Mouse (Mus musculus): ENCODE data around the gene Med11. TPM values are rescaled to one million over a fixed set of nuclear protein-coding genes. Genes with fewer than 3 reads are reported as not detected.

The Med11 gene
- polyA plus RNA-seq, 1 experiment, result 24.1 TPM

DNA sequence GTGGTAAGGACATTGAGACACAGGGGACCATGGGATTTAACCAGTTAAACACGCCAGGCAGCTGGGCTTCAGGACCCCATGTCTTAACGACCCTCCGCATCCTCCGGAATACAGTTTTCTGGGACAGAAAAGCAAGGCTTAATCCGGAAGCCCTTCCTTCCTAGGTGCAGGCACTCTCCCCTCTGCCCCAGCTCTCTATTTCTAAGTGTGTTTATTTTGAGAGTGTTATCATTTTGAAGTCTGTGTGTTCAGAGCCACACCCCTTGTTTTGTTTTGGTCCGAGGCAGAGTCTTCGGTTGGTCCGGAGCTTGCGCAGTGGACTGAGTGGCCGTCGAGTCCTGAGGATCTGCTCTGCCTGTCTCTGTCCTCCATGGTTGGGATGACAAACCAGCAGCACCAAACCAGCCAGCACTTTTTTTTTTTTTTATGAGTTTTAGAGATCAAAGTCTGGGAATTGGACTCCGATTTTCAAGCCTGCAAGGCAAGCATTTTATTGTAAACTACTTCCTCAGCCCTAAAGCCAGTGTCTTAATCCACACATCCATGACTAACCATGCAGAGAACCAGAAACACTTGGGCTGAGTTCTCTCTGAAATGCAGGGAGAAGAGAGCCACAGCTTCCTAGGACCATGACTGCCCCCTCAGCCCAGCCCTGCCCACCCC, 23.3 kb downstream of the Med11 start:
- H3K4me3 ChIP-seq (ENCODE audit: low read depth, low read length), result no peak overlapping the region
- WGBS, result 25% methylated on average over 12 of the region's 12 CpGs
- no peak for TF ChIP-seq CTCF (IDR thresholded peaks at IDR 0.05; ENCODE audit: extremely low read depth, insufficient read length, insufficient replicate concordance, low read depth, low read length)
- no peak for TF ChIP-seq POLR2A (IDR thresholded peaks at IDR 0.05; ENCODE audit: low read depth, low read length)
- peaks cover 9% of the 10 kb centered on the region for H3K4me1 ChIP-seq (ENCODE audit: control insufficient read depth, insufficient read depth, insufficient read length, low read length)
- H3K27me3 ChIP-seq (ENCODE audit: control insufficient read depth, insufficient read depth, low read length), result no peaks in the 10 kb centered on the region
- H3K27ac ChIP-seq (ENCODE audit: insufficient read depth, low read depth, low read length), result peak overlapping the region; percentile 93
- no peaks in the 10 kb centered on the region for H3K36me3 ChIP-seq (ENCODE audit: control insufficient read depth, insufficient read depth, low read length)

GRCm38 (mm10) chr11:70485498-70485897, 33.8 kb downstream of the Med11 start:
- Histone ChIP-seq H3K4me3 (ENCODE audit: low read depth, low read length) (no peak overlapping the region), H3K27me3 (ENCODE audit: control insufficient read depth, insufficient read depth, low read length) (no peaks in the 10 kb centered on the region), H3K27ac (ENCODE audit: insufficient read depth, low read depth, low read length) (no peak overlapping the region), H3K4me1 (ENCODE audit: control insufficient read depth, insufficient read depth, insufficient read length, low read length) (peaks cover 2% of the 10 kb centered on the region; the same call in 1 of the 2 replicates), H3K36me3 (ENCODE audit: control insufficient read depth, insufficient read depth, low read length) (no peaks in the 10 kb centered on the region)
- WGBS, result 45% methylated on average over 2 of the region's 2 CpGs
- no peak for TF ChIP-seq POLR2A (IDR thresholded peaks at IDR 0.05; ENCODE audit: low read depth, low read length)
- TF ChIP-seq CTCF (IDR thresholded peaks at IDR 0.05; ENCODE audit: extremely low read depth, insufficient read length, insufficient replicate concordance, low read depth, low read length), result no peak

- no peak overlapping the region for H3K27ac ChIP-seq (ENCODE audit: insufficient read depth, low read depth, low read length)
- WGBS, result 57% methylated on average over 4 of the region's 4 CpGs
- no peaks in the 10 kb centered on the region; the same call in 1 of the 2 replicates for H3K4me1 ChIP-seq (ENCODE audit: control insufficient read depth, insufficient read depth, insufficient read length, low read length)
- H3K27me3 ChIP-seq (ENCODE audit: control insufficient read depth, insufficient read depth, low read length), result no peaks in the 10 kb centered on the region
- TF ChIP-seq CTCF (IDR thresholded peaks at IDR 0.05; ENCODE audit: extremely low read depth, insufficient read length, insufficient replicate concordance, low read depth, low read length), result no peak
- TF ChIP-seq POLR2A (IDR thresholded peaks at IDR 0.05; ENCODE audit: low read depth, low read length), result no peak
- H3K4me3 ChIP-seq (ENCODE audit: low read depth, low read length), result no peak overlapping the region
- no peaks in the 10 kb centered on the region for H3K36me3 ChIP-seq (ENCODE audit: control insufficient read depth, insufficient read depth, low read length)
Measured at GRCm38 (mm10) chr11:70487816-70488215, 36.1 kb downstream of the Med11 start.

GRCm38 (mm10) chr11:70489138-70489537, 37.4 kb downstream of the Med11 start:
- peak overlapping the region; percentile 74 for H3K27ac ChIP-seq (ENCODE audit: insufficient read depth, low read depth, low read length)
- peaks cover 5% of the 10 kb centered on the region; the same call in 1 of the 2 replicates for H3K4me1 ChIP-seq (ENCODE audit: control insufficient read depth, insufficient read depth, insufficient read length, low read length)
- 83% methylated on average over 3 of the region's 3 CpGs for WGBS
- no peaks in the 10 kb centered on the region for H3K36me3 ChIP-seq (ENCODE audit: control insufficient read depth, insufficient read depth, low read length)
- no peak overlapping the region for H3K4me3 ChIP-seq (ENCODE audit: low read depth, low read length)
- no peak for TF ChIP-seq CTCF (IDR thresholded peaks at IDR 0.05; ENCODE audit: extremely low read depth, insufficient read length, insufficient replicate concordance, low read depth, low read length)
- no peak for TF ChIP-seq POLR2A (IDR thresholded peaks at IDR 0.05; ENCODE audit: low read depth, low read length)
- no peaks in the 10 kb centered on the region for H3K27me3 ChIP-seq (ENCODE audit: control insufficient read depth, insufficient read depth, low read length)

- TF ChIP-seq POLR2A (IDR thresholded peaks at IDR 0.05; ENCODE audit: low read depth, low read length) (no peak), CTCF (IDR thresholded peaks at IDR 0.05; ENCODE audit: extremely low read depth, insufficient read length, insufficient replicate concordance, low read depth, low read length) (no peak)
- Histone ChIP-seq H3K36me3 (ENCODE audit: control insufficient read depth, insufficient read depth, low read length) (no peaks in the 10 kb centered on the region), H3K27ac (ENCODE audit: insufficient read depth, low read depth, low read length) (peak overlapping the region; percentile 74), H3K4me1 (ENCODE audit: control insufficient read depth, insufficient read depth, insufficient read length, low read length) (peaks cover 7% of the 10 kb centered on the region; the same call in 1 of the 2 replicates), H3K27me3 (ENCODE audit: control insufficient read depth, insufficient read depth, low read length) (no peaks in the 10 kb centered on the region), H3K4me3 (ENCODE audit: low read depth, low read length) (no peak overlapping the region)
- 72% methylated on average over 6 of the region's 6 CpGs for WGBS
Measured at GRCm38 (mm10) chr11:70489684-70490083, 38.0 kb downstream of the Med11 start.

- TF ChIP-seq CTCF (IDR thresholded peaks at IDR 0.05; ENCODE audit: extremely low read depth, insufficient read length, insufficient replicate concordance, low read depth, low read length), result no peak
- TF ChIP-seq POLR2A (IDR thresholded peaks at IDR 0.05; ENCODE audit: low read depth, low read length), result no peak
- H3K4me1 ChIP-seq (ENCODE audit: control insufficient read depth, insufficient read depth, insufficient read length, low read length), result peaks cover 23% of the 10 kb centered on the region
- H3K4me3 ChIP-seq (ENCODE audit: low read depth, low read length), result no peak overlapping the region
- H3K27me3 ChIP-seq (ENCODE audit: control insufficient read depth, insufficient read depth, low read length), result no peaks in the 10 kb centered on the region
- no peaks in the 10 kb centered on the region for H3K36me3 ChIP-seq (ENCODE audit: control insufficient read depth, insufficient read depth, low read length)
- H3K27ac ChIP-seq (ENCODE audit: insufficient read depth, low read depth, low read length), result peak overlapping the region; percentile 83
- 39% methylated on average over 14 of the region's 14 CpGs for WGBS
Measured at GRCm38 (mm10) chr11:70499566-70500475, 48.1 kb downstream of the Med11 start.

DNA sequence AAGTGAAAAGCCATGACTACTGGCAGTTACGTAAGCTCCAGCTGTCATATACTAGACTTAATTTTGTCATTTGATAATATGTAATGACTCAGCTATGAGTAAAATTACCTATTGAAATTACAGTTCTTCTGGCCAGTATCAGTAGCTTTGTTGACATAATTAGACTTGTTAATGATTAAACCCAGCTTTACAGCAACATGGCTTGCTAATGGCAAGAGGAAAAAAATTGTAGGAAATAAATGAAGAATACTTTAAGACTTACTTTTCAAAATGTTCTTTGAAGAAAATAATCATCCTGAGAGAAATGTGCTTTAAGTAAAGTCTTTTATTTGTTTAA, 48.7 kb downstream of the Med11 start:
- H3K27me3 ChIP-seq (ENCODE audit: control insufficient read depth, insufficient read depth, low read length), result no peaks in the 10 kb centered on the region
- H3K36me3 ChIP-seq (ENCODE audit: control insufficient read depth, insufficient read depth, low read length), result no peaks in the 10 kb centered on the region
- 38% methylated on average over 1 of the region's 1 CpGs for WGBS
- H3K4me1 ChIP-seq (ENCODE audit: control insufficient read depth, insufficient read depth, insufficient read length, low read length), result peaks cover 24% of the 10 kb centered on the region
- H3K4me3 ChIP-seq (ENCODE audit: low read depth, low read length), result no peak overlapping the region
- no peak overlapping the region for H3K27ac ChIP-seq (ENCODE audit: insufficient read depth, low read depth, low read length)
- TF ChIP-seq CTCF (IDR thresholded peaks at IDR 0.05; ENCODE audit: extremely low read depth, insufficient read length, insufficient replicate concordance, low read depth, low read length), result no peak
- no peak for TF ChIP-seq POLR2A (IDR thresholded peaks at IDR 0.05; ENCODE audit: low read depth, low read length)
